In the genomic region with DNA sequence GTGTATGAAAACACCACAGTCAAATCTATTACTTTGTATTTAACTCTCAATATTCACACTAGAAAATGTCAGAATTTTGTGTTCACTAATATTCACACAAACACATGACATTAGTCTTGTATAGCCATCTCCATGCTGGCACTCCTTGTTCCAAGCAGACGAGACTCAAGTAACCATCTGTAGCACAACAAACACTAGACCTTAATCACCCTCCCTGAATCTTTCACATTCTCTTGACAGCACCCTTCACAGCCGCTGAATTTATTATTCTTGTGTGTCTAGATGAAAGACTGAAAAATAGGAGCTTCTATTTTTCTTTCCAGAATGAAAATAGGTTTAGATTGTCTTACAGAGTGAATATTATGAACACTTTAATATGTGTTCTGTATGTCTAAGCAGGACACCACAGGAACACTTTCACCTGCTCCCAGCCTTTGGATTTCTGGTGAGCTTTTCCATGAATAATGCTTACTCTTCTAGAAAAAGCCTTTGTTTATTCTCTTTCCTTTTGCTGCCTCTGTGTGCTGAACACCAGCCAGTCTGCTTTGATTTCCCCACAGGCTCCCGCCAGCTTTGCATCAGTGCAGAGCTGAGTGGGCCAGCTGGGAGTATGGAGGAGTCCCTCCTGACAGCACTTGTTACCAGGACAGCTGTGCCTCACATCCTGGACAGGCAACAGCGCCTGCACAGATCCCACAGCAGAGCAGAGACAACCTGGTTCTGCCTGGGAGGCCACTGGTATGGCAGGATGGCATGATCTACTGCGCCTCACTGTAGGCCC, we compare ENCODE assay signal across 8 mouse cellular contexts.
DNase-seq lines count a peak whose midpoint lies in the region; ATAC-seq lines count a peak whose summit lies in the region.

No protein-coding gene starts in this region.

- no peak overlapping the region for H3K4me3 ChIP-seq in hindbrain, embryonic 13.5 days

- no peak overlapping the region for H3K4me2 ChIP-seq in hindbrain, embryonic 13.5 days

- no peaks in the 10 kb centered on the region for H3K9me3 ChIP-seq in hindbrain, embryonic 13.5 days

- H3K27me3 ChIP-seq in hindbrain, embryonic 13.5 days = no peaks in the 10 kb centered on the region

- peaks cover 8% of the 10 kb centered on the region for H3K36me3 ChIP-seq in hindbrain, embryonic 13.5 days

- 46% methylated on average over 5 of the region's 5 CpGs for WGBS in hindbrain, embryonic 13.5 days

- H3K9ac ChIP-seq in hindbrain, embryonic 13.5 days = no peak overlapping the region

- peak overlapping the region; percentile 72 for H3K27ac ChIP-seq in hindbrain, embryonic 13.5 days

- intact Hi-C loops in left cerebral cortex, postnatal 4 days (cut with DNase I) = no loop called here

- peaks cover 16% of the 10 kb centered on the region for H3K4me1 ChIP-seq in hindbrain, embryonic 13.5 days (replicated peaks)

- peak; percentile 6 for DNase-seq in lung, postnatal 10 days
- no peak for DNase-seq in lung, postnatal 36 days
- DNase-seq in left cerebral cortex, postnatal 4 days = peak; percentile 61
- peak; percentile 49 to 64 for DNase-seq in right cerebral cortex, postnatal 36 days (ENCODE audit: low spot score in 2 of 2)
- DNase-seq in spleen, postnatal 14 days (ENCODE audit: low spot score in 2 of 2) = no peak
- no peak for DNase-seq in ovary, postnatal 10 days (ENCODE audit: low spot score)
- no peak for DNase-seq in cerebellum, adult 9-10 months

- ATAC-seq in hindbrain, embryonic 13.5 days (ENCODE audit: low FRiP score) = peak; percentile 82

Comparison
In these comparisons a context has a peak if more than half of its experiments do, and no peak if none do; other contexts are left out.
1. DNase-seq: peak in lung, postnatal 10 days (single experiment), left cerebral cortex, postnatal 4 days (single experiment) and right cerebral cortex, postnatal 36 days (2 of 2); none in lung, postnatal 36 days (single experiment), spleen, postnatal 14 days (0 of 2), ovary, postnatal 10 days (single experiment) and cerebellum, adult 9-10 months (single experiment).